Mouse (Mus musculus): ENCODE measurements at regions not wholly inside any gene's neighbourhood (a gene's known extent, or its start where the extent isn't known, plus 50 kb on each side); places are given as distances from the start of the nearest gene placed in this dataset.

GRCm38 (mm10) chr1:16007809-16008208 lies 85.3 kb downstream of the 4930444P10Rik start:
- DNase-seq: no peak

GRCm38 (mm10) chr1:16006888-16007287 lies 86.2 kb downstream of the 4930444P10Rik start:
- DNase-seq: no peak

GRCm38 (mm10) chr1:15997135-15997534 lies 96.0 kb downstream of the 4930444P10Rik start:
- DNase-seq: no peak

GRCm38 (mm10) chr1:15996341-15996740 lies 96.8 kb downstream of the 4930444P10Rik start:
- no peak for DNase-seq

- peak; percentile 44 for DNase-seq
Observed at GRCm38 (mm10) chr1:15993561-15994410, 99.3 kb downstream of the 4930444P10Rik start.

GRCm38 (mm10) chr1:15990982-15991381 lies 102.1 kb downstream of the 4930444P10Rik start:
- no peak for DNase-seq

- no peak for DNase-seq
Observed at GRCm38 (mm10) chr1:15985579-15985978, 107.5 kb downstream of the 4930444P10Rik start.

GRCm38 (mm10) chr1:15979333-15979732 lies 113.8 kb downstream of the 4930444P10Rik start:
- no peak for DNase-seq

- no peak for DNase-seq
Observed at GRCm38 (mm10) chr1:15959578-15959977, 133.5 kb downstream of the 4930444P10Rik start.

- DNase-seq: no peak
Observed at GRCm38 (mm10) chr1:15958661-15959060, 134.5 kb downstream of the 4930444P10Rik start.

- no peak for DNase-seq
Observed at GRCm38 (mm10) chr1:15943662-15944061, 149.5 kb downstream of the 4930444P10Rik start.

GRCm38 (mm10) chr1:15943041-15943440 lies 150.1 kb downstream of the 4930444P10Rik start:
- DNase-seq: no peak
